Mouse (Mus musculus): ENCODE results near the gene Arhgap45.
A peak's percentile ranks its signal among the peaks of the same experiment; 100 is the strongest.

The Arhgap45 gene

DNA sequence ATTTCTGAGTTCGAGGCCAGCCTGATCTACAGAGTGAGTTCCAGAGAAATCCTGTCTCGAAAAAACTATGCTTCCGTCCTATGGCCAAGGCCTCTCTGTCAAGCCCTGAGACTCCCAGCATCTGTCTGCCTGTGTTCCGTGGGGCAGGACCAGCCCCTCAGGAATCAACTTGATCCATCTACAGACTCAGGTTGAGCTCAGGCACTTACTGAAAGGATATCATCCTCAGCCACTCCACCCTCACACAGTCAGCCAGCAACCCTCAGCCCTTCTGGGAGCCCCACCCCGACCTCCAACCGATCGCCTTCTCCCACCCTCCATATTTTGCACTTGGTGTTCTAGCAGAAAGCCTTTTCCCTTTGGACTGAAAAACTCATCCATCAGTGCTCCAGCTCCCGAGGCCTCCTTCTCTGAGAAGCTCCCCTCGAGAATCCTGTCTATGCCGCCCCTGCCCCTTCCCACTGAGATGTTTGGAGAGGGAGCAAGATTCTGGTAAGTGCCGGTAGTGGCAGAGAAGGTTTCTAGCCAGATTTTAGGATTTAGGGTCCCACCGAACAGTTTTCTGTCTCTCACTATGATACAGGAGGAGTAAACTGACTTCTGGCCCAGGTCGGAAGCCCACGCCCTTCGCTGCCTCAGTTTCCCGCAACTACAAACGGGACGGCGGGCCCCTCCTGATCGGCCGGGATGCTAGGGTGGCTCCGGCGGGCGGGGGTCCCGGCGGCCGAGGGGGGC lies 28.5 kb upstream of the Arhgap45 start:
- DNase-seq (ENCODE audit: low read depth), result peak; percentile 58

DNA sequence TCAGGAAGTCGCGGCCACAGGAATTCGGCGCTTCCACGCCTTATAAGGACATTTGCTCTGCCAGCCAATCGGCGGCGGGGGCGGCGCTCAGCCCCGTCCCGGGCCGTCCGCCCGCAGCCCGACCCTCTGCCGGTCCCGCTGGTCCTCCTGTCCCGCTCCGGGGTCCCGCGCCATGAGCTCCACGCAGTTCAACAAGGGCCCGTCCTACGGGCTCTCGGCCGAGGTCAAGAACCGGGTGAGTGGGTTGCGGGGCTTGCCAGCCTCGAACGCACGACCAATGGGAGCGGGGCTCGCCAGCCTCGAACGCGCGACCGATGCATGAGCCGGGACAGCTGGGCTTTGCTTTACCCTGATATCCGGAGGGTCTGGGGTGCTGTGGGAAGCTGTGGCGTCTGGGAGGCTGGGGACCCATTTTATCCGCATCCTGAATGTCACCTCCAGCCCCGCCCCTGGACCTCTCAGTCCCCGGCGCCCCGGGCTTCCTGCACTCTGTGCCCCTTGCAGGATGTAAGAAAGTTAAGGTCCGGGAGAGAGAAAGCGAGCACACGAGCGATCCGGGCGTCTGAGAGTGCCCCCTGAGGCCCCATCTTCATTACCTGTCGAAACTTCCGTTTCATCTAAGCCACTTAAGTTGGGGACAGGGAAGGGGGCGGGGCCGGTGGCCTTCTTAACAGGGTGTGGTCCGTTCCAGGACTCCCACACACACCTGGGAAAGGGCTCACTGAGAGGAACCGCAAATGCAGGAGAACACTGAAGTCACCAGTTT lies 27.8 kb upstream of the Arhgap45 start, which contains the start of gene Cnn2:
Gene Cnn2, plus strand, starts transcription at position 79 of the 766 bp plus-strand sequence.
- DNase-seq (ENCODE audit: low read depth), result peak; percentile 90

DNA sequence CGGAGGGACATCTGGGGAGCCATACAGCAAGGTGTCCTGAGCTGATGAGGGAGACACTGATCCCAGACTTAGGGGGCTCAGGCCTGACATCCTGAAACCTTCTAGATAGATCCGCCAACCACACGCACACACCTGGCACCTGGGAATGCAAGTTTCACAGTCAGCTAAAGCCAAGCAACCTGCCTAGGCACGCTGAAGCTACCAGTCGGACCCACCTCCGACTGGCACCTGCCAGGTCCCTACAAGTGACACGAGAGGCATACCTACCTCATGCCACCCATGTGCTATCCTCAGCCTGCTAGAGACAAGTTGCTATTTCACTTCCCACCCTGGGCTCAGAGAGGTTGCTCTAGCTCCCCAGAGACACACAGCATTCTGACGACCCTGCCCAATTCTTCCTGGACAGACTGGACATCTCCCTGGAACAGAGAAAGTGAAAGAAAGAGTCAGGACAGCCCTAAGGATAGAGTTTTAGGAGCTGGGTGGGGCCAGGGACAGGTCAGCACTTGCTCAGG lies 27.1 kb upstream of the Arhgap45 start:
- peak; percentile 47 for DNase-seq (ENCODE audit: low read depth)

DNA sequence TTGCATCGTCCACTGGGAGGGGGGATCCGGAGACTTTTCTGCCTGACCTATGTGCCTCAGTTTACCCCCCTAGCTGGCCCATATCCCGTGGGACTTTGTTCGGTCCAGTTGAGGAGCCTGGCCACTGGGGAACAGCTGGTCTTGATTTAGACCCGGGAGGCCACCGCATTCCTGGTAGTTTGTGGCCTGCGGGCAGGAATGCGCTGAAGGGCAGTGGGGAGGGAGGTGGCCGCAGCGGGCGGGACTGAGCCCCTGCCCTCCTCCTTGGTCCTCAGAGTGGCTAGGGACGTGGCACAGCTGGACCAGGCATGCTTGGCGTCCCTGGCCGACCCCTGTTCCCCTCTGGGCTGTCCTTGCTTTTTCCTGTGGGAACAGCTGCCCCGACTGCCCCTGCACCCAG lies 26.6 kb upstream of the Arhgap45 start:
- peak; percentile 87 for DNase-seq (ENCODE audit: low read depth)

GRCm38 (mm10) chr10:79991099-79991498 lies 25.4 kb upstream of the Arhgap45 start:
- DNase-seq (ENCODE audit: low read depth), result no peak

- peak; percentile 48 for DNase-seq (ENCODE audit: low read depth)
These were observed 24.9 kb upstream of the Arhgap45 start for GRCm38 (mm10) chr10:79991548-79991947.

- peak; percentile 37 for DNase-seq (ENCODE audit: low read depth)
These were observed 21.9 kb upstream of the Arhgap45 start for GRCm38 (mm10) chr10:79994397-79995115.

- DNase-seq (ENCODE audit: low read depth), result no peak
These were observed 20.8 kb upstream of the Arhgap45 start for GRCm38 (mm10) chr10:79995636-79996035.

DNA sequence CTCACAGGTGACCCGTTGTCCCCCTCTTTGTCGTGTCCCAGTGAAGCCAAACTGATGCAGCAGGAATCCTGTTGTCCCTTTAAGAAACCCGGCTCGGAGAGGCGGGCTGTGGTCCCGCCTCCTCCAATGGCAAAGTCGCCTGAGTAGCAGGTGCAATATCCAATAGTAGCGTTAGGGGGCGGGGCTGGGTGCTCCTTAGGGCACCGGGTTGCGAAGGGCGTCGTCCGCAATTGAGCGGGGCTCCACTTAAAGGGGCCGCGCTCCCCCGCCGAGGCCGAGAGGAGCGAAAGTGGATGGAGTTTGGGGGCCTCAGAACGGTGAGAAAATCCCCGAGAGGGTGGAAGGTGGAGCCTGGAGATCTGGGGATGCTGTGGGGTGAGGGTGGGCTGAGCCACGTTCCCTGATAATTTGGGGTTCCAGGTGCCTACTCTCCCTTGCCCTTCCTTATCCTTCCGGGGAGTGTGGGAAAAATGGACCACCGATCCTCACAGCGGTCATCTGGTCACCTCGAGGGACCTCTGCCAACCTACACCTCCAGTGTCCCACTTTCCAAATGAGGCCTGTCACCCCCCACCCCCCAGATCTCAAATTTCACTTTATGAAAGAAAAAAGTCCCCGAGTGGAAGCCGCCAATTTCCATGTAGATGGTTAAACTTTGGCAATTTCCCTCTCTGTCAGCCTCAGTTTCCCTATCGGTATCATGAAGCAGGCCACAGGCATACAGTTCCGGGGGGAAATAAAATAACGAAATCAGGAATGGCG lies 20.0 kb upstream of the Arhgap45 start, which contains the start of gene Abca7:
Gene Abca7, plus strand, starts transcription at position 223 of the 762 bp plus-strand sequence.
- DNase-seq (ENCODE audit: low read depth), result peak; percentile 98

DNA sequence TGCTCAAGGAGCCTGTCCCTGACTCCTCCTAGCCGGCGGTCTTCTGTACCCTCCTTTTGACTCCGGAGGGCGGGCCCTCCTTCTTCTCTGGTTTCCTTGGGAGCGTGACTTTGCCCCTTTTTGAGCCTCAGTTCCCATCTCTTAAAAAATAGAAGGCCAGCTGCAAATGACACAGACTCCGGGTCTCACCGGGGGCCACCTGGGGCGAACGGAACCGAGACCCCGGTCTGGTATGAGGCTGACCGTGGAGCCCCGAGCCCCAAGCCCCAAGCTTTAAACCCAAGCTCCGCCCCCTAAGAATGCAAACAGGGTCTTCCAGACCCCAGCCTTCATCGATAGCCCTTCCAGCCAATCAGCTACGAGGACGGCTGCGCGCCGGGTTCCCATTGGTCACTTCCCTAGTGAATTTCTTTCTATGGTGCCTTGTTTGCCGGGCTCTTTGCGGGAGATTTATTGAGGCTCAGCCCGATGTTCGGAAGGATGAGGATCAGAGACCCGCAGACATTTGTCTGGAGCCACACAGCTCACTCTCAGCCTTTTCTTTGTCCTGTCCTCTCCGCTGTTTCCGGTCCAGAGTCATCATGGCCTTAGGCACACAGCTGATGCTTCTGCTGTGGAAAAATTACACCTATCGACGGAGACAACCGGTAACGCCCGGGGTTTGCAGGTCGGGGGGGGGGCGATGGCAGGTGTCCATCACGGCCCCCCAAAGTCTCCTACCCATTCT lies 19.3 kb upstream of the Arhgap45 start:
- DNase-seq (ENCODE audit: low read depth), result peak; percentile 78

GRCm38 (mm10) chr10:79997819-79998218 lies 18.6 kb upstream of the Arhgap45 start:
- DNase-seq (ENCODE audit: low read depth), result peak; percentile 58

DNA sequence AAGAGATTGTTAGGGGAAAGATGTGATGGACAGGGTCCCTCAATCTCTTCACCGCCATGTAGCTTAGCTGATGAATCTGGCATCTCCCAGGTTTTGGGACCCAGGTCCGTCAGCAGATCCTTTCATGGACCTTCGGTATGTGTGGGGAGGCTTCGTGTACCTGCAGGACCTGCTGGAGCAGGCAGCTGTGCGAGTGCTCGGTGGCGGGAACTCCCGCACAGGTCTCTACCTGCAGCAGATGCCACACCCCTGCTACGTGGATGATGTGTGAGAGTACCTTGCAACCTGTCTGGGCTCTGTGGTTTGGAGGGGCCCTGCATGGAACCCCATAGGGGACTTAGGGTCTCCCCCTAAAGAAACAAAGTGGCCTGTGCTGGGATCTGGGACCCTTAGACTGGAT lies 14.5 kb upstream of the Arhgap45 start:
- no peak for DNase-seq (ENCODE audit: low read depth)

- DNase-seq (ENCODE audit: low read depth), result no peak
These were observed 13.6 kb upstream of the Arhgap45 start for GRCm38 (mm10) chr10:80002829-80003228.

DNA sequence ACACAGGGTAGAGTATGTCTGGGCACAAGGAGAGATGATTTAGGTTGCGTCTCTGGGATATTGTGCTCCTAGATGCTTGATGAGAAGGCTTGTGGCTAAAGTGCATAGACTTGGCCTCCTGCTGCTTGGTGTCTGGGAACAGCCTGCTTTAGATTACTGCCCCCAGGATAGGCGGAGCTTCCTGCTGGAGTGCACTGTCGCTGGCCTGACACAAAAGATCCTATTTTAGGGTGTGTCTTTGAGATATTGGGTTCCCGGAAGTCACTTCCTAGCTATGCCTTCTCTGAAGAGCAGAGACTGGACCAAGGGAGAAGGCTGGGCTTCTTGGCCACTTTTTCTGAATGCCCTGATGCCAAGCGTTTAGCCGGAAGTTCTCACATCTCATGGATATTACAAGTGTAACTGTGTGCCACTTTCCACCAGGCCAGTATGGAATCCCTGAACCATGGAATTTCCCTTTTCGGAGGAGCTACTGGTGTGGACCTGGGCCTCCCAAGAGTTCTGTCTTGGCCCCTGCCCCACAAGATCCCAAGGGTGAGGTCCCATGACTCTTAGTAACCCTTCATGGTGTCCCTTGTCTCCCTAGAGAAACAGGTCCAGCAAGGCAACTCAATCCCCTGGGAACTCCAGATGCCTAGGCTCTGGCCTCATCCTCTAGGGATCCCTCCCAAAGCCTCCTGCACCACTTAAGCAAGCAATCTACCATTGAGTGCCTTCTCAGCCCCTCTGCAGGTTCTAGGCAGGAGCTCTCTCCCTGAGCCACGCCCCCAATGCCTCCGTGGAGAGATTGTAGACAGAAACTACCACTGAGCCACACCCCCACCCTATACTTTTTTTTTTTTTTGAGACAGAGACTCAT lies 12.8 kb upstream of the Arhgap45 start:
- no peak for DNase-seq (ENCODE audit: low read depth)

- DNase-seq (ENCODE audit: low read depth), result no peak
These were observed 12.2 kb upstream of the Arhgap45 start for GRCm38 (mm10) chr10:80004233-80004705.

- DNase-seq (ENCODE audit: low read depth), result no peak
These were observed 4.7 kb upstream of the Arhgap45 start for GRCm38 (mm10) chr10:80011740-80012139.

DNA sequence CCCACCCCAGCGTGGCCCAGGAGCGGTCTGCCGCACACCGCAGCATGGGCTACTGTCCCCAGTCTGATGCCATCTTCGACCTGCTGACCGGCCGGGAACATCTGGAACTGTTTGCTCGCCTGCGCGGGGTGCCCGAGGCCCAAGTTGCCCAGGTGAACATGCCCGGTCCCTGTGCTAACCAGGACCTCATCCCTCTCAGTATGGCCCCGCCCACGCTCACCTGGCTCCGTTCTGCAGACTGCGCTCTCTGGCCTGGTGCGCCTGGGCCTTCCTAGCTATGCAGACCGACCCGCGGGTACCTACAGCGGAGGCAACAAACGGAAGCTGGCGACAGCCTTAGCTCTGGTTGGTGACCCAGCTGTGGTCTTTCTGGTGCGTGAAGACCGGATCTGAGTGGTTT lies 2.8 kb upstream of the Arhgap45 start:
- no peak for DNase-seq (ENCODE audit: low read depth)

DNA sequence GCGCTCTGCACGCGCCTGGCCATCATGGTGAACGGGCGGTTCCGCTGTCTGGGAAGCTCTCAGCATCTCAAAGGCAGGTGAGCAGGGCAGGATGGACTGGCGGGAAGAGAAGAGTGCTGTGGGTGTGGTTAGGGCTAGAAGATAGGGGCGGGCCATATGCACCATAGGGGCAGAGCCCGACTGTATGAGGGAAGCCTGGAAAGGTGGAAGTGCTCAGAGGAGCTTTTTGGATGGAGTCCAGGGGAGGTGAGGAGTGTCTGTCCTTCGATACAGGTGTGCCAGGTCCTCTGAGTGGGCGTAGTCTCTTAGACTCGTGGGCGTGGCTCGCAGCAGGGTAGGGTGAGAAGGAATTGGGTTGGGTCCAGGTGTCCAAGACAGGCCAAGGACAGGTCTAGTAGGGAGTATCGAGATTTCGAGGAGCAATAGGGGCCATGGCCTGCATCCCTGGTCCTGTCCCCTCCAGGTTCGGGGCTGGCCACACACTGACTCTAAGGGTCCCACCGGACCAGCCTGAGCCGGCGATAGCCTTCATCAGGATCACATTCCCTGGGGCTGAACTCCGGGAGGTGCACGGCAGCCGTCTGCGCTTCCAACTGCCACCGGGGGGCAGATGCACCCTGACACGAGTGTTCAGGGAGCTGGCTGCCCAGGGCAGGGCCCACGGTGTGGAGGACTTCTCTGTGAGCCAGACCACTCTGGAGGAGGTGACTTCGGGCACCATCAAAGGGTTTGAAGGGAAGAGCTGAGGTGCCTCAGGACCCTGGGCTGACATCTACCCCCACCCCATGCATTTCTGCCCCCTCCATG lies 1.8 kb upstream of the Arhgap45 start:
- peak; percentile 83 for DNase-seq (ENCODE audit: low read depth)

DNA sequence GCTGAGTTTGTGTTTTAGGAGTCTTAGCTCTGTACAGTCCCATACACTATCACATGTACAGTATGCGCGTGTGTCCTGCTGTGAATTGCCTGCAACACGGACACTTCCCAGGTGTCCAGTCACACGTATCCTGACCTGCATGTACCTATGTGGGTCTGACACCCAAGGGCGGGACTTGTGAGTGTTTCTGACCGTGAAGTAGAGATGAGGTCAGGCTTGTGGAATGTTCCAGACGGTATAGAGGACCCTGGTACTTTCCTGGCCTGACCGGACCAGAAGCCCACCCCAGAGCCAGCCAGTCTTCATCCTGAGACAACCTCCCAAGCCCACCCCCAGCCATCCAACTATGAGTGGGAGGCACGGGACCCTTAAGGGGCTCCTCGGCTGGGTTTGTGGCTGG lies 870 bp upstream of the Arhgap45 start:
- DNase-seq (ENCODE audit: low read depth), result no peak
